Mouse (Mus musculus): Measurements from ENCODE around the gene Krt7.

The Krt7 gene

GRCm38 (mm10) chr15:101410775-101411174 is at the start of gene Krt7:
Gene Krt7 (plus strand): TSS chr15:101411043.
- no peak for DNase-seq (ENCODE audit: low read depth, low spot score)

GRCm38 (mm10) chr15:101362393-101363010 is 48.3 kb upstream of the Krt7 start:
- no peak for DNase-seq (ENCODE audit: low read depth, low spot score)

GRCm38 (mm10) chr15:101363933-101364332 is 46.9 kb upstream of the Krt7 start:
- DNase-seq (ENCODE audit: low read depth, low spot score) = no peak

- no peak for DNase-seq (ENCODE audit: low read depth, low spot score)
These were observed 46.4 kb upstream of the Krt7 start for GRCm38 (mm10) chr15:101364425-101364824.

GRCm38 (mm10) chr15:101364891-101365671 is 45.8 kb upstream of the Krt7 start:
- DNase-seq (ENCODE audit: low read depth, low spot score) = no peak

GRCm38 (mm10) chr15:101365721-101366120 is 45.1 kb upstream of the Krt7 start:
- DNase-seq (ENCODE audit: low read depth, low spot score) = no peak

- DNase-seq (ENCODE audit: low read depth, low spot score) = no peak
These were observed 44.4 kb upstream of the Krt7 start for GRCm38 (mm10) chr15:101366482-101366881.

GRCm38 (mm10) chr15:101366926-101367325 is 43.9 kb upstream of the Krt7 start:
- DNase-seq (ENCODE audit: low read depth, low spot score) = no peak

- no peak for DNase-seq (ENCODE audit: low read depth, low spot score)
These were observed 43.3 kb upstream of the Krt7 start for GRCm38 (mm10) chr15:101367497-101367896.

GRCm38 (mm10) chr15:101368015-101368414 is 42.8 kb upstream of the Krt7 start:
- no peak for DNase-seq (ENCODE audit: low read depth, low spot score)

GRCm38 (mm10) chr15:101368502-101369381 is 42.1 kb upstream of the Krt7 start:
- DNase-seq (ENCODE audit: low read depth, low spot score) = no peak

GRCm38 (mm10) chr15:101369382-101370100 is 41.3 kb upstream of the Krt7 start:
- DNase-seq (ENCODE audit: low read depth, low spot score) = no peak

- DNase-seq (ENCODE audit: low read depth, low spot score) = no peak
These were observed 40.5 kb upstream of the Krt7 start, which contains the start of gene Krt80 for GRCm38 (mm10) chr15:101370101-101370911. Gene Krt80 (minus strand): TSS chr15:101370162.

- DNase-seq (ENCODE audit: low read depth, low spot score) = no peak
These were observed 39.5 kb upstream of the Krt7 start for GRCm38 (mm10) chr15:101371141-101371985.

GRCm38 (mm10) chr15:101372131-101372977 is 38.5 kb upstream of the Krt7 start:
- DNase-seq (ENCODE audit: low read depth, low spot score) = no peak

- DNase-seq (ENCODE audit: low read depth, low spot score) = no peak
These were observed 37.5 kb upstream of the Krt7 start for GRCm38 (mm10) chr15:101373286-101373898.

- DNase-seq (ENCODE audit: low read depth, low spot score) = no peak
These were observed 36.0 kb upstream of the Krt7 start for GRCm38 (mm10) chr15:101374879-101375278.
